Mouse (Mus musculus) limb, embryonic 12.5 days (tissue): ENCODE measurements around the gene Lrrtm4. TPM values are rescaled to one million over a fixed set of nuclear protein-coding genes. Genes with fewer than 3 reads are reported as not detected.

Experiments
- ATAC-seq: fragments of 200-750 bp; cut with Nextera tagmentation; 2 replicates; pipeline ENCODE4 v1.8.0; 2017; ENCODE audit warnings: low read depth, moderate TSS enrichment; ENCODE audit not compliant: insufficient number of reproducible peaks, insufficient read depth, low FRiP score, low TSS enrichment
- H3K27ac ChIP-seq: fragments of 300-500 bp; sonication (generic); 2 replicates; pipeline ENCODE4 v1.5.1; 2016; ENCODE audit warnings: mild to moderate bottlenecking, moderate library complexity
- H3K27me3 ChIP-seq: fragments of 300-500 bp; sonication (generic); 2 replicates; pipeline ENCODE4 v1.6.1; 2016; ENCODE audit warnings: mild to moderate bottlenecking, moderate library complexity
- H3K36me3 ChIP-seq: fragments of 300-500 bp; sonication (generic); 2 replicates; pipeline ENCODE4 v1.6.1; 2016; ENCODE audit warnings: mild to moderate bottlenecking, moderate library complexity
- H3K4me1 ChIP-seq: fragments of 300-500 bp; sonication (generic); replicated peaks from 2 replicates; pipeline ENCODE4 v1.6.1; 2016
- H3K4me2 ChIP-seq: fragments of 300-500 bp; sonication (generic); 2 replicates; pipeline ENCODE4 v1.6.1; 2016; ENCODE audit warnings: mild to moderate bottlenecking, moderate library complexity
- H3K4me3 ChIP-seq: fragments of 300-500 bp; sonication (generic); replicated peaks from 2 replicates; pipeline ENCODE4 v1.5.1; 2016; ENCODE audit warnings: mild to moderate bottlenecking
- H3K9ac ChIP-seq: fragments of 300-500 bp; sonication (generic); replicated peaks from 2 replicates; pipeline ENCODE4 v1.6.1; 2016; ENCODE audit warnings: mild to moderate bottlenecking, moderate library complexity
- H3K9me3 ChIP-seq: fragments of 300-500 bp; sonication (generic); 2 replicates; pipeline ENCODE4 v1.6.1; 2016; ENCODE audit warnings: mild to moderate bottlenecking, moderate library complexity
- WGBS: fragments of 180-500 bp; shearing (Covaris S2); methylation state at CpG from one replicate; pipeline ENCODE4 v1.1.7; 2016; 5-methylcytosine and 5-hydroxymethylcytosine counted together
- polyA plus RNA-seq: library from polyadenylated mRNA; unstranded; fragments of >200 nt; fragmentation: Nextera tagmentation; extraction: Ambion mirVana; gene quantifications from 2 replicates; pipeline ENCODE4 v1.2.1, GENCODE M21; 2016

Gene Lrrtm4
- polyA plus RNA-seq, 1 experiment from 2014 or later: 1.3 TPM

DNA sequence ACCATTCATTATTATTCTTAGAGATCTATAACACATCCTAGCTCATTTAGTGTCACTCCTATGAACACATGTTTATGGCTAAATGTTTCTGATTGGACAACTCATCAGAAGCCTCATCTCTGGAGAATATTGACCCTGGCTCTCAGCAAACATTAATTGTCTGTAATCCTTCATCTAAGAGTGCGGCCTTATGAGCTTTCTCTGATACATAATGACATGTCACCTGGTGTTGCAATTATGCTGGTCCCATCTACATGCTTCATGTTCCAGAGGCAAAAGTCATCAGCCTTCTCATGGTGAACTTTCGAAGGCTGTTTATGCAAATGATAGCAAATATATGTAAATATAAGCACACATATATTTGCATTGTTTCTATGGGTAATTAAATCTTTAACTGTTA is 163.7 kb downstream of the Lrrtm4 start:
- ATAC-seq: no peak
- H3K4me3 ChIP-seq: no peak overlapping the region
- no peak overlapping the region for H3K9ac ChIP-seq
- H3K27me3 ChIP-seq: no peaks in the 10 kb centered on the region
- no peak overlapping the region for H3K4me2 ChIP-seq
- WGBS: 87% methylated on average over 2 of the region's 2 CpGs
- no peak overlapping the region for H3K27ac ChIP-seq
- no peaks in the 10 kb centered on the region for H3K9me3 ChIP-seq
- no peaks in the 10 kb centered on the region for H3K4me1 ChIP-seq
- H3K36me3 ChIP-seq: no peaks in the 10 kb centered on the region

GRCm38 (mm10) chr6:80185489-80186113 is 166.9 kb downstream of the Lrrtm4 start:
- no peaks in the 10 kb centered on the region for H3K9me3 ChIP-seq
- no peaks in the 10 kb centered on the region for H3K4me1 ChIP-seq
- no peak overlapping the region for H3K9ac ChIP-seq
- WGBS: 76% methylated on average over 6 of the region's 6 CpGs
- no peak overlapping the region for H3K4me2 ChIP-seq
- H3K36me3 ChIP-seq: no peaks in the 10 kb centered on the region
- no peak for ATAC-seq
- H3K27ac ChIP-seq: no peak overlapping the region
- no peak overlapping the region for H3K4me3 ChIP-seq
- H3K27me3 ChIP-seq: no peaks in the 10 kb centered on the region

GRCm38 (mm10) chr6:80186791-80187190 is 168.1 kb downstream of the Lrrtm4 start:
- Histone ChIP-seq H3K9me3 (no peaks in the 10 kb centered on the region), H3K4me3 (no peak overlapping the region), H3K27me3 (no peaks in the 10 kb centered on the region), H3K36me3 (no peaks in the 10 kb centered on the region), H3K4me2 (no peak overlapping the region), H3K27ac (no peak overlapping the region), H3K9ac (no peak overlapping the region), H3K4me1 (no peaks in the 10 kb centered on the region)
- no peak for ATAC-seq
- WGBS: 65% methylated on average over 1 of the region's 1 CpGs

DNA sequence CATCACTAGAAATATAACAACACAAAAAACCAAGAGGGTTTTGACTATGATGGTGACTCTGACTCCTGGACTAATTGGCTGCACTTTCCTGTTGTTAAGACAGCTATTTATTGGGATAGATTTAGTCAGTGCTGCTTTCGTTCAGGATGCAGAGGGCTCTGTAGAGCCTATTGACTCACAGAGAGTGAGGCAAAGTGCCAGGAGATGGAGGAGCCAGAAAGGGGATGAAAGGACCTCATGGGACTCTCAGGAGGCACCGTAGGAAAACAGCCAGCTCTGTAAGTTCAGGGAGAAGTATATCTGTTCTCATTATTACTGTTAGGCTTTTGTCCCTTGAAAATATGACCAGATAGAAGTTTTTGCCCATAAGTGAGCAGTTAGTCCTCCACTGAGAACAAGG is 190.8 kb downstream of the Lrrtm4 start:
- H3K4me2 ChIP-seq: no peak overlapping the region
- H3K4me1 ChIP-seq: no peaks in the 10 kb centered on the region
- no peaks in the 10 kb centered on the region for H3K36me3 ChIP-seq
- no peak overlapping the region for H3K27ac ChIP-seq
- no peak overlapping the region for H3K4me3 ChIP-seq
- no peak overlapping the region for H3K9ac ChIP-seq
- no peaks in the 10 kb centered on the region for H3K27me3 ChIP-seq
- WGBS: 46% methylated on average over 2 of the region's 2 CpGs
- no peak for ATAC-seq
- H3K9me3 ChIP-seq: no peaks in the 10 kb centered on the region; the same call in 1 of the 2 replicates

DNA sequence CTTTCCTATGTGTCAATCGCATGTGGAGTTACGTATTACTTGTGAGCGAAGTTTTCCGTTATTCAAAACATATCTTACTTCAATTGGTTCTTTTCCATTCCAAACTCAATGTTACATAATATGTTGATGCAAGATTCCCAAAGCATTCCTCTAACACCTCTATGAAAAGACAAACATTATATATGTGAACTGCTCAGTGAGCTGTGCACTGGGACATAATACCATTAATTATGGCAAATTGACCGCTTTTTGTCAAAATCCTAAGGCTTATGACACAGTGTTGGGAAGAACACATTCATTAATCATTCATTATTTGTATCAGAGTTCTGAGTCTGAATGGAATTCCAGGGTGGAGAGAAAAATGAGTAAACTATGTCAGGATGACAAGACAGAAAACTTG is 191.6 kb downstream of the Lrrtm4 start:
- H3K27me3 ChIP-seq: no peaks in the 10 kb centered on the region
- no peak overlapping the region for H3K4me3 ChIP-seq
- ATAC-seq: no peak
- no peaks in the 10 kb centered on the region; the same call in 1 of the 2 replicates for H3K9me3 ChIP-seq
- H3K9ac ChIP-seq: no peak overlapping the region
- no peaks in the 10 kb centered on the region for H3K36me3 ChIP-seq
- no peaks in the 10 kb centered on the region for H3K4me1 ChIP-seq
- no peak overlapping the region for H3K27ac ChIP-seq
- 94% methylated on average over 5 of the region's 5 CpGs for WGBS
- no peak overlapping the region for H3K4me2 ChIP-seq

DNA sequence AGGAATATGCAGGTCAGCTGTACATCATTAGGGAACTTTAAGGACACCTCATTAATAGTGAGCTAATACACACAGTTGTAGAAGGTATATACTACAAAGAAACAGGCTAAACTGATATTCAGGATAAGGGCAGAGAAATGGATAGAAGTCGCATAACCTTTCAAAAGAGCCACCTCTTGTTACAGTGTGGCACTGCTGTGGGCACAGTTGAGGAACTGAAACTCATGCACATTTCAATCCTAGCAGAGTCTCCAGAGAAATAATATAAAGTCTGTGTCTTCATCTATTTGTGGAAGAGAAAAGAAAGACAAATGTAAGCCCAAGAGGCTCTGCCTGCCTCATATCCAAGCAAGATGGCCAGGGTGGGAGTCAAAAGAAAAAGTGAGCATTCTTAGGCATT is 242.9 kb downstream of the Lrrtm4 start:
- H3K4me2 ChIP-seq: no peak overlapping the region
- WGBS: 95% methylated on average over 1 of the region's 1 CpGs
- no peaks in the 10 kb centered on the region for H3K9me3 ChIP-seq
- H3K4me1 ChIP-seq: no peaks in the 10 kb centered on the region
- no peaks in the 10 kb centered on the region for H3K36me3 ChIP-seq
- no peaks in the 10 kb centered on the region for H3K27me3 ChIP-seq
- no peak overlapping the region for H3K27ac ChIP-seq
- no peak overlapping the region for H3K4me3 ChIP-seq
- H3K9ac ChIP-seq: no peak overlapping the region
- no peak for ATAC-seq

DNA sequence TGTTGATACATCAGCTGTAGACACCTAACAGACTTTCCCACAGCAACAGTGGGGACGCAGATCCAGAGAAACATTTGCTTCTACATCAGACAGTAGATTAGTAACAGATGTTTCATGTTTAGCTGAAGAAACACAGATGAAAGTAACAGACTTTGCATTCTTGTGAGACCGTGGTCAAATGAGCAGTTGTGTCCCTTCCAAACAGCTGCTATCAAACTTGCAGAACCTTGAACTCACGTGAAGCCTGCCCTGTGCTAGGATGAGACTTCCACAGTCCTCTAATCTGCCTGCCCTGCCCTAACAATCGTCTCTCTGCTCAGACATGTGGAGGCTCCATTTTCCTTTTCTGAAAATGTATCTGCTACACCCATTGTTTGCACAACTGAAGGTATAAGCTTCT is 245.3 kb downstream of the Lrrtm4 start:
- Histone ChIP-seq H3K27me3 (no peaks in the 10 kb centered on the region), H3K9ac (no peak overlapping the region), H3K4me3 (no peak overlapping the region), H3K27ac (no peak overlapping the region), H3K4me2 (no peak overlapping the region), H3K36me3 (no peaks in the 10 kb centered on the region), H3K4me1 (no peaks in the 10 kb centered on the region), H3K9me3 (no peaks in the 10 kb centered on the region)
- 27% methylated on average over 4 of the region's 4 CpGs for WGBS
- no peak for ATAC-seq

DNA sequence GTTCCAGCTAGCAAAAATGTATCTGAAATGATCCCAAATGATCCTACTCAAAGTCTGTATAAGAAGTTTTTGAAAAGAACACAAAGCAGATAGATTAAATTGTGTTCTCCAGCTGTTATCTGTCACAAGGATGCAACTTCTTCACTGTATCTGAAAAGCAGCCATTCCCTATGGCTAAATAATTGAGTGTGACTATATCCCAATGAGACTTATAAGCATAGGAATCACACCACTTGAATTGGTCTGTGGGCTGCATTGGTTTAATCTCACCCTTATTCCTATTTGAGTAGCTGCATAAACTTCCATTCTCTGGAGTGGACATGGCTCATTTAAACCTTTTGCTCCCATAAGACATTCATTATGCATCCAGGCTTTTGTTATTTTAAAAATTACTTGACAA is 245.9 kb downstream of the Lrrtm4 start:
- H3K27me3 ChIP-seq: no peaks in the 10 kb centered on the region
- H3K4me1 ChIP-seq: no peaks in the 10 kb centered on the region
- H3K4me2 ChIP-seq: no peak overlapping the region
- H3K9ac ChIP-seq: no peak overlapping the region
- no peak for ATAC-seq
- no peaks in the 10 kb centered on the region for H3K9me3 ChIP-seq
- no peak overlapping the region for H3K4me3 ChIP-seq
- H3K36me3 ChIP-seq: no peaks in the 10 kb centered on the region
- H3K27ac ChIP-seq: no peak overlapping the region

- Histone ChIP-seq H3K4me3 (no peak overlapping the region), H3K27ac (no peak overlapping the region), H3K4me2 (no peak overlapping the region), H3K9ac (no peak overlapping the region), H3K4me1 (no peaks in the 10 kb centered on the region), H3K9me3 (no peaks in the 10 kb centered on the region), H3K27me3 (no peaks in the 10 kb centered on the region), H3K36me3 (no peaks in the 10 kb centered on the region)
- no peak for ATAC-seq
- WGBS: 76% methylated on average over 3 of the region's 3 CpGs
Measured at GRCm38 (mm10) chr6:80265746-80266145, 247.1 kb downstream of the Lrrtm4 start.

DNA sequence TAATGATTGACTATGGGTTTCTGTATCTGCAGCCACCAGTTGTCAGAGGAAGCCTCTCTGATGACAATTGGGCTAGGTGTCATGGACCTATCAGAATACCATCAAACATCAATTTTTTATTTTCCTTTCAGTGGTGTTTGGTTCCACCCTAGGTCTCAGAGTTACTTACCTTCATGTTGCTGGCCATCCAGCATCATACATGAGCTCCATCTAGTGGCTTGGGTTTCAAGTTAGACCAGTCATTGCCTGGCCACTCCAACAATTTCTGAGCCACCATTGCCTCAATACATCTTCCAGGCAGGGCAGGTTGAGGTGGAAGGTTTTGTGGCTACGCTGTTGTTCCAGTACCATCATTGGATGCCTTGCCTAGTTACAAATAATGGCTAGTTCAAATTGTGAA is 268.3 kb downstream of the Lrrtm4 start:
- Histone ChIP-seq H3K9ac (no peak overlapping the region), H3K27ac (no peak overlapping the region), H3K9me3 (no peaks in the 10 kb centered on the region), H3K4me1 (no peaks in the 10 kb centered on the region), H3K4me3 (no peak overlapping the region), H3K4me2 (no peak overlapping the region), H3K36me3 (no peaks in the 10 kb centered on the region), H3K27me3 (no peaks in the 10 kb centered on the region)
- 97% methylated on average over 1 of the region's 1 CpGs for WGBS
- no peak for ATAC-seq

DNA sequence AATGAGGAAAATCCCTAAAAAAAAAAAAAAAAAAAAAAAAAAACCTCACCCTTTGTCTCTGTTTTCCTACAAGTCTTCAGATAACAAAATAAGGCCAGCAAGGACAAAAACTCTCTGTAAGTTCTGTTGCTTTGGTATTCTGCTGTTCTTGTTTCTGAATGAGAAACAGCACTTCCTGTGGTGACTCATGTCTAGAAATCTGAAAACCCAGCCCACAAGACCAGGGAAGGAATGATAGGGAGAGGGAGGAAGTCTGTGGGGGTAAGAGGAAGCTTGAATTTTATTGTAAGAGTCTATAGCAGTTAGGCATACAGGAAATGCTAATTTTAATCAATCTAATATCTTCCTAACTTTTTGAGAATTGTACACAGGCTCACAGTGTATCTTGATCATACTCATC is 283.2 kb downstream of the Lrrtm4 start:
- Histone ChIP-seq H3K27ac (no peak overlapping the region), H3K36me3 (no peaks in the 10 kb centered on the region), H3K9me3 (no peaks in the 10 kb centered on the region), H3K4me3 (no peak overlapping the region), H3K4me2 (no peak overlapping the region), H3K9ac (no peak overlapping the region), H3K4me1 (no peaks in the 10 kb centered on the region), H3K27me3 (no peaks in the 10 kb centered on the region)
- no peak for ATAC-seq

DNA sequence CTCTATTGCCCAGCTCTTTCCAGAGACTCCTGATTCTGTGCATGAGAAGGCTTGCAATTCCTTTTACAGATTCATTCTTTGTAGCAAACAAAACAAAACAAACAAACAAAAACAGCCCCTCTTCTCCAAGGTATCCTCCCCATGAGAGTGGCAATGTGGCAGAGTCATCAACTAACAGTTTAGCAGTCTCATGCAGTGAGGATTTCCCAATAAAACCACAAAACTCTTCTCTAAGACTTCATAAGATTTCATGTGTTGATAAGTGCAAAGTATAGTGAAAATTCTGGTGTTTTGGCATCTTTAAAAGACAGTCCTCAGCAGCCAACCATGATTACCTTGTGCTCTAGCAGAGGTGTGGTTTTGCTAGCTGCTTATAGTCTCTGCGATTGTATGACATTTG is 284.9 kb downstream of the Lrrtm4 start:
- no peak overlapping the region for H3K4me2 ChIP-seq
- ATAC-seq: no peak
- H3K27me3 ChIP-seq: no peaks in the 10 kb centered on the region
- no peaks in the 10 kb centered on the region for H3K4me1 ChIP-seq
- H3K4me3 ChIP-seq: no peak overlapping the region
- H3K9me3 ChIP-seq: no peaks in the 10 kb centered on the region
- H3K36me3 ChIP-seq: no peaks in the 10 kb centered on the region
- H3K27ac ChIP-seq: no peak overlapping the region
- WGBS: 95% methylated on average over 1 of the region's 1 CpGs
- no peak overlapping the region for H3K9ac ChIP-seq
